Mouse (Mus musculus): ENCODE measurements around the gene Upk3a.

- no peak for TF ChIP-seq GATA1 (IDR thresholded peaks at IDR 0.05; ENCODE audit: borderline replicate concordance, low read length)
- no peak for TF ChIP-seq POLR2AphosphoS5 (IDR thresholded peaks at IDR 0.05; ENCODE audit: insufficient replicate concordance, low read depth, low read length)
- no peak for TF ChIP-seq CTCF (IDR thresholded peaks at IDR 0.05; ENCODE audit: low read depth, low read length)
These were observed 46.5 kb downstream of the Upk3a start for GRCm38 (mm10) chr15:85063421-85063820.
